Mouse (Mus musculus): ENCODE measurements at regions not wholly inside any gene's neighbourhood (a gene's known extent, or its start where the extent isn't known, plus 50 kb on each side); places are given as distances from the start of the nearest gene placed in this dataset.

GRCm38 (mm10) chr5:85793148-85793547 is 272.2 kb downstream of the Cenpc1 start:
- H3K27me3 ChIP-seq (ENCODE audit: control insufficient read depth, insufficient read depth, low read depth, low read length), result no peaks in the 10 kb centered on the region

GRCm38 (mm10) chr5:85780730-85781454 is 284.5 kb downstream of the Cenpc1 start:
- Histone ChIP-seq H3K27me3 (ENCODE audit: control insufficient read depth, insufficient read depth, low read depth, low read length) (no peaks in the 10 kb centered on the region), H3K9ac (ENCODE audit: low read length) (no peak overlapping the region), H3K27ac (ENCODE audit: low read length) (no peak overlapping the region), H3K9me3 (ENCODE audit: control insufficient read depth, low read length) (no peaks in the 10 kb centered on the region), H3K4me2 (ENCODE audit: low read depth, low read length) (no peak overlapping the region), H3K36me3 (ENCODE audit: control insufficient read depth, insufficient read depth, low read length) (no peaks in the 10 kb centered on the region), H3K4me1 (replicated peaks; ENCODE audit: control insufficient read depth, insufficient read depth, low read length) (no peaks in the 10 kb centered on the region), H3K4me3 (ENCODE audit: low read length) (no peak overlapping the region)
- WGBS, result 32% methylated on average over 8 of the region's 8 CpGs
- ATAC-seq (ENCODE audit: low read depth), result peak; percentile 23; the same call in 1 of the 2 replicates

More at GRCm38 (mm10) chr5:85793148-85793547, 272.2 kb downstream of the Cenpc1 start:
- no peaks in the 10 kb centered on the region for H3K36me3 ChIP-seq (ENCODE audit: control insufficient read depth, insufficient read depth, low read length)
- no peak overlapping the region for H3K4me2 ChIP-seq (ENCODE audit: low read depth, low read length)
- H3K4me1 ChIP-seq (replicated peaks; ENCODE audit: control insufficient read depth, insufficient read depth, low read length), result no peaks in the 10 kb centered on the region
- no peak overlapping the region for H3K9ac ChIP-seq (ENCODE audit: low read length)
- WGBS, result 89% methylated on average over 4 of the region's 4 CpGs
- H3K27ac ChIP-seq (ENCODE audit: low read length), result no peak overlapping the region
- no peak overlapping the region for H3K4me3 ChIP-seq (ENCODE audit: low read length)
- ATAC-seq (ENCODE audit: low read depth), result no peak
- H3K9me3 ChIP-seq (ENCODE audit: control insufficient read depth, low read length), result no peaks in the 10 kb centered on the region

- no peak overlapping the region for H3K9ac ChIP-seq (ENCODE audit: low read length)
- H3K4me1 ChIP-seq (replicated peaks; ENCODE audit: control insufficient read depth, insufficient read depth, low read length), result no peaks in the 10 kb centered on the region
- no peak overlapping the region for H3K4me3 ChIP-seq (ENCODE audit: low read length)
- no peaks in the 10 kb centered on the region for H3K9me3 ChIP-seq (ENCODE audit: control insufficient read depth, low read length)
- 60% methylated on average over 5 of the region's 5 CpGs for WGBS
- no peak for ATAC-seq (ENCODE audit: low read depth)
- H3K36me3 ChIP-seq (ENCODE audit: control insufficient read depth, insufficient read depth, low read length), result no peaks in the 10 kb centered on the region
- no peaks in the 10 kb centered on the region for H3K27me3 ChIP-seq (ENCODE audit: control insufficient read depth, insufficient read depth, low read depth, low read length)
- H3K27ac ChIP-seq (ENCODE audit: low read length), result no peak overlapping the region
- H3K4me2 ChIP-seq (ENCODE audit: low read depth, low read length), result no peak overlapping the region
Observed at GRCm38 (mm10) chr5:85780017-85780416, 285.4 kb downstream of the Cenpc1 start.

GRCm38 (mm10) chr5:85779205-85779604 is 286.2 kb downstream of the Cenpc1 start:
- no peak overlapping the region for H3K4me3 ChIP-seq (ENCODE audit: low read length)
- H3K27me3 ChIP-seq (ENCODE audit: control insufficient read depth, insufficient read depth, low read depth, low read length), result no peaks in the 10 kb centered on the region
- no peak for ATAC-seq (ENCODE audit: low read depth)
- no peak overlapping the region for H3K9ac ChIP-seq (ENCODE audit: low read length)
- H3K9me3 ChIP-seq (ENCODE audit: control insufficient read depth, low read length), result no peaks in the 10 kb centered on the region
- no peak overlapping the region for H3K27ac ChIP-seq (ENCODE audit: low read length)
- no peaks in the 10 kb centered on the region for H3K36me3 ChIP-seq (ENCODE audit: control insufficient read depth, insufficient read depth, low read length)
- no peaks in the 10 kb centered on the region for H3K4me1 ChIP-seq (replicated peaks; ENCODE audit: control insufficient read depth, insufficient read depth, low read length)
- no peak overlapping the region for H3K4me2 ChIP-seq (ENCODE audit: low read depth, low read length)
- WGBS, result 69% methylated on average over 4 of the region's 4 CpGs

GRCm38 (mm10) chr5:85772660-85773059 is 292.7 kb downstream of the Cenpc1 start:
- no peak overlapping the region for H3K27ac ChIP-seq (ENCODE audit: low read length)
- no peaks in the 10 kb centered on the region for H3K4me1 ChIP-seq (replicated peaks; ENCODE audit: control insufficient read depth, insufficient read depth, low read length)
- H3K27me3 ChIP-seq (ENCODE audit: control insufficient read depth, insufficient read depth, low read depth, low read length), result no peaks in the 10 kb centered on the region
- H3K36me3 ChIP-seq (ENCODE audit: control insufficient read depth, insufficient read depth, low read length), result no peaks in the 10 kb centered on the region
- WGBS, result 77% methylated on average over 4 of the region's 4 CpGs
- no peak for ATAC-seq (ENCODE audit: low read depth)
- no peaks in the 10 kb centered on the region for H3K9me3 ChIP-seq (ENCODE audit: control insufficient read depth, low read length)
- no peak overlapping the region for H3K4me2 ChIP-seq (ENCODE audit: low read depth, low read length)
- no peak overlapping the region for H3K4me3 ChIP-seq (ENCODE audit: low read length)
- H3K9ac ChIP-seq (ENCODE audit: low read length), result no peak overlapping the region

GRCm38 (mm10) chr5:85772086-85772485 is 293.3 kb downstream of the Cenpc1 start:
- Histone ChIP-seq H3K27ac (ENCODE audit: low read length) (no peak overlapping the region), H3K36me3 (ENCODE audit: control insufficient read depth, insufficient read depth, low read length) (no peaks in the 10 kb centered on the region), H3K9ac (ENCODE audit: low read length) (no peak overlapping the region), H3K4me3 (ENCODE audit: low read length) (no peak overlapping the region), H3K9me3 (ENCODE audit: control insufficient read depth, low read length) (no peaks in the 10 kb centered on the region), H3K4me1 (replicated peaks; ENCODE audit: control insufficient read depth, insufficient read depth, low read length) (no peaks in the 10 kb centered on the region), H3K27me3 (ENCODE audit: control insufficient read depth, insufficient read depth, low read depth, low read length) (no peaks in the 10 kb centered on the region), H3K4me2 (ENCODE audit: low read depth, low read length) (no peak overlapping the region)
- no peak for ATAC-seq (ENCODE audit: low read depth)
- WGBS, result 77% methylated on average over 4 of the region's 4 CpGs

- no peaks in the 10 kb centered on the region for H3K9me3 ChIP-seq (ENCODE audit: control insufficient read depth, low read length)
- H3K27me3 ChIP-seq (ENCODE audit: control insufficient read depth, insufficient read depth, low read depth, low read length), result no peaks in the 10 kb centered on the region
- no peak overlapping the region for H3K4me2 ChIP-seq (ENCODE audit: low read depth, low read length)
- no peak overlapping the region for H3K4me3 ChIP-seq (ENCODE audit: low read length)
- 76% methylated on average over 3 of the region's 3 CpGs for WGBS
- H3K9ac ChIP-seq (ENCODE audit: low read length), result no peak overlapping the region
- H3K4me1 ChIP-seq (replicated peaks; ENCODE audit: control insufficient read depth, insufficient read depth, low read length), result no peaks in the 10 kb centered on the region
- H3K27ac ChIP-seq (ENCODE audit: low read length), result no peak overlapping the region
- no peaks in the 10 kb centered on the region for H3K36me3 ChIP-seq (ENCODE audit: control insufficient read depth, insufficient read depth, low read length)
- no peak for ATAC-seq (ENCODE audit: low read depth)
Observed at GRCm38 (mm10) chr5:85767157-85767556, 298.2 kb downstream of the Cenpc1 start.

GRCm38 (mm10) chr5:85756716-85757115 is 308.7 kb downstream of the Cenpc1 start:
- no peaks in the 10 kb centered on the region for H3K9me3 ChIP-seq (ENCODE audit: control insufficient read depth, low read length)
- ATAC-seq (ENCODE audit: low read depth), result no peak
- 77% methylated on average over 8 of the region's 8 CpGs for WGBS

GRCm38 (mm10) chr5:85754227-85754626 is 311.2 kb downstream of the Cenpc1 start:
- Histone ChIP-seq H3K9me3 (ENCODE audit: control insufficient read depth, low read length) (no peaks in the 10 kb centered on the region), H3K36me3 (ENCODE audit: control insufficient read depth, insufficient read depth, low read length) (no peaks in the 10 kb centered on the region), H3K4me1 (replicated peaks; ENCODE audit: control insufficient read depth, insufficient read depth, low read length) (no peaks in the 10 kb centered on the region), H3K27me3 (ENCODE audit: control insufficient read depth, insufficient read depth, low read depth, low read length) (no peaks in the 10 kb centered on the region), H3K9ac (ENCODE audit: low read length) (no peak overlapping the region), H3K27ac (ENCODE audit: low read length) (no peak overlapping the region), H3K4me3 (ENCODE audit: low read length) (no peak overlapping the region), H3K4me2 (ENCODE audit: low read depth, low read length) (no peak overlapping the region)
- WGBS, result 85% methylated on average over 12 of the region's 12 CpGs
- ATAC-seq (ENCODE audit: low read depth), result no peak

More at GRCm38 (mm10) chr5:85756716-85757115, 308.7 kb downstream of the Cenpc1 start:
- no peaks in the 10 kb centered on the region for H3K27me3 ChIP-seq (ENCODE audit: control insufficient read depth, insufficient read depth, low read depth, low read length)
- H3K4me2 ChIP-seq (ENCODE audit: low read depth, low read length), result no peak overlapping the region
- no peaks in the 10 kb centered on the region for H3K4me1 ChIP-seq (replicated peaks; ENCODE audit: control insufficient read depth, insufficient read depth, low read length)
- no peak overlapping the region for H3K4me3 ChIP-seq (ENCODE audit: low read length)
- H3K27ac ChIP-seq (ENCODE audit: low read length), result no peak overlapping the region
- H3K9ac ChIP-seq (ENCODE audit: low read length), result no peak overlapping the region
- H3K36me3 ChIP-seq (ENCODE audit: control insufficient read depth, insufficient read depth, low read length), result no peaks in the 10 kb centered on the region

Measured in lung, embryonic 16.5 days (tissue).